Mouse (Mus musculus) layer of hippocampus, postnatal 10 days (tissue): ENCODE measurements at regions not wholly inside any gene's neighbourhood (a gene's known extent, or its start where the extent isn't known, plus 50 kb on each side); places are given as distances from the start of the nearest gene placed in this dataset.
A peak's percentile ranks its signal among the peaks of the same experiment; 100 is the strongest.

Experiments
- DNase-seq, 2 experiments: peaks; one replicate each; pipeline ENCODE4 v3.0.0; 2021; ENCODE audit warnings: low spot score in 2 of 2

GRCm38 (mm10) chr9:120855293-120856050 lies 73.5 kb upstream of the Ctnnb1 start:
- peak; percentile 66 for DNase-seq

DNA sequence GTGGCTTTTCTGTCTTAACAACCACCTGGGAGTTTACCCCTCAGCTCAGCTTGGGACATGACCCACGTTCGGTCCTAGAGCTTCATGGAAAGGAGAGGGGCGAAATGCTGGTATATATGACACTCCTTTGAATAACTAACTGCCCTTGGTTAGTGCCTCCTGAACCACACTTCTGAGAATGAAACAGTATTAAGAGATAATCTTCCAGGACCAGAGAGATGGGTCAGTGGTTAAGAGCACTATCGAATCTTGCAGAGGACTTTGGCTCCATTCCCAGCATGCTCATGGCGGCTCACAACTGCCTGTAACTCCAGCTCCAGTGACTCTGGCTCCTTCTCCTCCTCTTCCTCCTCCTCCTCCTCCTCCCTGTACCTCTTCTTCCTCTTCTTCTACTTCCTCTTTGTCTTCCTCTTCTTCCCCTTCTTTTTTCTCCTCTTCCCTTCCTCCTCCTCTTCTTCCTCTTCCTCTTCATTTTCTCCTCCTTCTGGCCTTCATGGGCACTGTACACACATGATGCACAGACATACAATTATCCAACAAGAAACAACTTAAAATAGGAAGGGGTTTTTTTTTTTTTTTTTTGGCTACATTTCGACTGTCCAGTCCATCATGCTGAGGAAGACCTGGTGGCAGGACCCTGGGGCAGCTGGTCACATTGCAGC lies 71.0 kb upstream of the Ctnnb1 start:
- DNase-seq, result no peak

DNA sequence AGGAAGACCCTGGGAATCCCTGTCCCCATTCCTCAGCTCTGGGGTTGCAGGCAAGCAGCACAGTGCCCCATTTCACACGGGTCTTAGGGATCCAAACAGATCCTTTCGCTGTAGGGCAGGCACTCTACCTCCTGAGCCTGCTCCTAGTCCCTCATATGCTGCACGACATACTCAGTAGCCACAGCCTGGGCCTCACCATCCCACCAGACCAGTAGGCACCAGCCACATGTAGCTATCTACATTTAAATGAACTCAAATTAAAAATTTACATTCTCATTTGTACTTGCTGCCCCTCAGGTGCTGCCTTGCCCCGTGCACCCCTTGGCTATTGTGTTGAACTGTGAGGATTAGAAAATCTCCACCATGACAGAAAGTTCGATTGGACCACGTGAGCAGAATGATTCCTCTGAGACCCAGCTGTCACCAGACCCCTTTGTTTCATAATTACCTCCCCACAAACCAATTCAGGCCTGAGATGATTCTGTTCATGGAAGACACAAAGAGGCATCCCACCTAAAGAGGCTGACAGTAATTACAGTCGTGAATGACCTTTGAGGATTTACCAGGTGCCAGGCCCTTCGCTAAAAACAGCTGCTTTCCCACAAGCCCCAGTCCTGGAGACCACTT lies 67.9 kb upstream of the Ctnnb1 start:
- DNase-seq, result no peak

- DNase-seq, result no peak
These were observed 67.1 kb upstream of the Ctnnb1 start for GRCm38 (mm10) chr9:120861788-120862345.

DNA sequence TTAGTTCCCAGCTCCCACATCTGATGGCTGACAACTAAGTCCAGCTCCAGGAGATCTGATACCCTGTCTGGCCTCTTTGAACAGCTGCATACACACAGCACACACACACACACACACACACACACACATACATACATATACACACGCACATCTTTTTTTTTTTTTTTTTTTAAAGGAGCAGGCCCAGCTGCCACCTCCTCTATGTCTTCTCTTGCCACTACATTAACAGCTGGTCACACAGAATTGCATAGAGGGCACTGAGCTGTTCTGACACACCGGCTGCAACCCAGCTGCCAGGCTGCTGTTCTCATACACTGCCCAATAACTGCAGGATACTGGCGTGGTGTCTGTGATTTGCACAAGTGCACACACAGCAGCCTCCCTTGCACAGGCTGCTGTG lies 64.6 kb upstream of the Ctnnb1 start:
- no peak for DNase-seq

GRCm38 (mm10) chr9:120866251-120866650 lies 62.8 kb upstream of the Ctnnb1 start:
- peak in 1 of 2 experiments; percentile 46 for DNase-seq

GRCm38 (mm10) chr9:120866709-120867108 lies 62.3 kb upstream of the Ctnnb1 start:
- peak in 1 of 2 experiments; percentile 49 for DNase-seq

DNA sequence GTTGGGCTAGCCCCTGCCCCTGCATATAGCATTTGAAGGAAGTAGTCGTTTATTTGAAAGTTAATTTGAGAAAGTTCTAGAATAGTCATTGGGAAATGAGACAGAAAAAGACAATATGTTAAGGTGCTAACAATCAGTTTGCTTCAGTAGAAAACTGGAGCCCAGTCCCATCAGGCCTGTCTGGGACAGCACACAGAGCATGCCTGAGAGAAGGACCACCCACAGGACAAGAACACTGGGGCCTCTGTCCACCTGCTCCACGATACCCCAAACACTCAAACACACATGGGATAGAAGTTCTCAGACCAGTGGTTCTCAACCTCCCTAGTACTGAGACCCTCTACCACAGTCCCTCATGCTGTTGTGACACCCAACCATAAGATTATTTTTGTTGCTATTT lies 61.2 kb upstream of the Ctnnb1 start:
- no peak for DNase-seq

DNA sequence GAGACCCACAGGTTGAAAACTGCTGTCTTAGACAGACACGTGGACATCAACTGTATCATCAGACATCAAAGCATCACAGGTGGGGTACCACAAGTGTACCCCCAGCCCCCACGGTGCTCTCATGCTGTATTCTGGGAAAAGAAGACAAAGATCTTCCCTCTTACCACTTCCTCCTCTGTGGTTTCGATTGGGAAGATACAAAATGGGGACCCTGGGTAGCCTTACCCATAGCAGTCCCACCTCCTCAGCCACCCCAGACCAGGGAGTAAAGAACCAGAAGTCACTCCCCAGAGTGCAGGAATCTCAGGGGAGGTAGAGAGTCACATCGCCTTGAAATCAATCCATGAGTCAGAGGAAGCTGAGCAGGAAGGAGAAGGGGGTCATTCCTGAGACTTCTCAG lies 60.7 kb upstream of the Ctnnb1 start:
- no peak for DNase-seq

- peak; percentile 55 to 67 for DNase-seq
These were observed 59.5 kb upstream of the Ctnnb1 start for GRCm38 (mm10) chr9:120869432-120870081.

- DNase-seq, result no peak
These were observed 55.7 kb upstream of the Ctnnb1 start for GRCm38 (mm10) chr9:120873293-120873692.

DNA sequence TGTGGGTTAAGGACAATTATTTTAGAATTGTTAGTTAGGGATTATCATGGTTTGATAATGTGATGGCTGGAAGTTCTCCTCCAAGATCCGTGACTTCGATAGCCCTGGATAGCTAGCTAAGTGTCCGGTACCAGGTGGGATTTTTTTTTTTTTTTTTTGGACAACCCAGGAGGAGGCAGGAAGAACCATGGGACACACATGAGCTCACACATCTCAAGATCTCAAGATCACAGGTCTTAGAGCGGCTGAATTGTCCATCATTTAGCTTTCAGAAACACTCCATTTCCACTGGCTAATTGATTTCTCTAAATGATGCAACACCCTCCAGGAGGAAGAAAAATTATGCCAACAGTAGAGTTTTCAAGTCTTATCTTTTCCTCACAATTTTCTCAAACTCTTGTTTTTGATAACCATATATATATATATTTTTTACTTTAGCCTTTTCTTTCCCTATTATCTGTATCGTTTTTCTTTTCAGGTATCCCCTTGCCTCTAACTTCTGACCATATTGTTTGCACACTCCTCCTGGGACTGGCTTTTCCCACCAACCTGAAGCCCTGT lies 54.5 kb upstream of the Ctnnb1 start:
- no peak for DNase-seq

- no peak for DNase-seq
These were observed 51.9 kb upstream of the Ctnnb1 start for GRCm38 (mm10) chr9:120877101-120877500.
